Mouse (Mus musculus) embryonic facial prominence, embryonic 10.5 days (tissue): Measurements from ENCODE around the gene Btbd7. TPM values are rescaled to one million over a fixed set of nuclear protein-coding genes. Genes with fewer than 3 reads are reported as not detected.

Experiments used
- DNase-seq: peaks from one replicate; pipeline ENCODE4 v3.0.0-alpha.2; 2017; ENCODE audit warnings: low spot score
- H3K27ac ChIP-seq: fragments of 300-500 bp; sonication (generic); replicated peaks from 2 replicates; pipeline ENCODE4 v1.5.1; 2016; ENCODE audit warnings: mild to moderate bottlenecking
- H3K27me3 ChIP-seq: fragments of 300-500 bp; sonication (generic); replicated peaks from 2 replicates; pipeline ENCODE4 v1.6.1; 2016; ENCODE audit warnings: low read depth, mild to moderate bottlenecking; ENCODE audit not compliant: poor library complexity, severe bottlenecking
- H3K36me3 ChIP-seq: fragments of 300-500 bp; sonication (generic); replicated peaks from 2 replicates; pipeline ENCODE4 v1.6.1; 2016; ENCODE audit warnings: mild to moderate bottlenecking, moderate library complexity
- H3K4me1 ChIP-seq: fragments of 300-500 bp; sonication (generic); 2 replicates; pipeline ENCODE4 v1.6.1; 2016
- H3K4me3 ChIP-seq: fragments of 300-500 bp; sonication (generic); 2 replicates; pipeline ENCODE4 v1.5.1; 2016; ENCODE audit warnings: mild to moderate bottlenecking, moderate library complexity
- H3K9me3 ChIP-seq: fragments of 300-500 bp; sonication (generic); 2 replicates; pipeline ENCODE4 v1.6.1; 2016; ENCODE audit warnings: mild to moderate bottlenecking
- WGBS: fragments of 180-500 bp; shearing (Covaris S2); methylation state at CpG from one replicate; pipeline ENCODE4 v1.1.7; 2016; 5-methylcytosine and 5-hydroxymethylcytosine counted together
- polyA plus RNA-seq: library from polyadenylated mRNA; unstranded; fragments of >200 nt; fragmentation: Nextera tagmentation; extraction: Ambion mirVana; gene quantifications from 2 replicates; pipeline ENCODE4 v1.2.1, GENCODE M21; 2016

The Btbd7 gene
- polyA plus RNA-seq, 1 experiment from 2014 or later: 19.5 TPM

- Histone ChIP-seq H3K27me3 (no peaks in the 10 kb centered on the region), H3K36me3 (peaks cover 99% of the 10 kb centered on the region), H3K9me3 (no peaks in the 10 kb centered on the region; the same call in 1 of the 2 replicates), H3K4me3 (no peak overlapping the region), H3K27ac (no peak overlapping the region), H3K4me1 (no peaks in the 10 kb centered on the region)
- 93% methylated on average over 5 of the region's 5 CpGs for WGBS
- no peak for DNase-seq
These were observed 105.6 kb downstream of the Btbd7 start for GRCm38 (mm10) chr12:102772676-102773075.

GRCm38 (mm10) chr12:102771601-102772000, 106.7 kb downstream of the Btbd7 start:
- Histone ChIP-seq H3K4me1 (no peaks in the 10 kb centered on the region), H3K27ac (no peak overlapping the region), H3K4me3 (no peak overlapping the region), H3K9me3 (no peaks in the 10 kb centered on the region; the same call in 1 of the 2 replicates), H3K27me3 (no peaks in the 10 kb centered on the region), H3K36me3 (peaks cover 99% of the 10 kb centered on the region)
- 95% methylated on average over 8 of the region's 8 CpGs for WGBS
- DNase-seq: no peak

GRCm38 (mm10) chr12:102769000-102769399, 109.3 kb downstream of the Btbd7 start:
- H3K27me3 ChIP-seq: no peaks in the 10 kb centered on the region
- 92% methylated on average over 4 of the region's 4 CpGs for WGBS
- H3K4me3 ChIP-seq: no peak overlapping the region
- no peak overlapping the region for H3K27ac ChIP-seq
- DNase-seq: no peak
- H3K4me1 ChIP-seq: no peaks in the 10 kb centered on the region
- no peaks in the 10 kb centered on the region; the same call in 1 of the 2 replicates for H3K9me3 ChIP-seq
- peaks cover 96% of the 10 kb centered on the region for H3K36me3 ChIP-seq

GRCm38 (mm10) chr12:102763696-102764095, 114.6 kb downstream of the Btbd7 start:
- DNase-seq: no peak
- peaks cover 62% of the 10 kb centered on the region for H3K36me3 ChIP-seq

GRCm38 (mm10) chr12:102761668-102762067, 116.6 kb downstream of the Btbd7 start:
- Histone ChIP-seq H3K4me1 (peaks cover 21% of the 10 kb centered on the region), H3K27me3 (no peaks in the 10 kb centered on the region), H3K27ac (no peak overlapping the region), H3K36me3 (peaks cover 41% of the 10 kb centered on the region), H3K9me3 (no peaks in the 10 kb centered on the region), H3K4me3 (no peak overlapping the region)
- 91% methylated on average over 3 of the region's 3 CpGs for WGBS
- DNase-seq: no peak

More at GRCm38 (mm10) chr12:102763696-102764095, 114.6 kb downstream of the Btbd7 start:
- no peak overlapping the region for H3K4me3 ChIP-seq
- no peaks in the 10 kb centered on the region for H3K9me3 ChIP-seq
- H3K27me3 ChIP-seq: no peaks in the 10 kb centered on the region
- peaks cover 13% of the 10 kb centered on the region for H3K4me1 ChIP-seq
- no peak overlapping the region for H3K27ac ChIP-seq

GRCm38 (mm10) chr12:102758936-102759335, 119.3 kb downstream of the Btbd7 start:
- Histone ChIP-seq H3K27ac (peak overlapping the region; percentile 63; the same call in 1 of the 2 replicates), H3K4me1 (peaks cover 27% of the 10 kb centered on the region), H3K27me3 (no peaks in the 10 kb centered on the region), H3K9me3 (no peaks in the 10 kb centered on the region), H3K4me3 (peak overlapping the region; percentile 81), H3K36me3 (peaks cover 42% of the 10 kb centered on the region)
- no peak for DNase-seq
- WGBS: 5% methylated on average over 5 of the region's 5 CpGs

GRCm38 (mm10) chr12:102758403-102758756, 119.9 kb downstream of the Btbd7 start, which contains the start of gene Gm20604:
Gene Gm20604 (minus strand): TSS chr12:102758672.
- peak within 1 kb of the TSS; percentile 93 for H3K27ac ChIP-seq
- H3K9me3 ChIP-seq: no peaks in the 10 kb centered on the region
- peaks cover 27% of the 10 kb centered on the region for H3K4me1 ChIP-seq
- H3K27me3 ChIP-seq: no peaks in the 10 kb centered on the region
- no peak for DNase-seq
- peak within 1 kb of the TSS; percentile 81 for H3K4me3 ChIP-seq
- H3K36me3 ChIP-seq: peaks cover 42% of the 10 kb centered on the region
- 1% methylated on average over 10 of the region's 10 CpGs for WGBS

GRCm38 (mm10) chr12:102757689-102758402, 120.4 kb downstream of the Btbd7 start, which contains the start of the genes Gm28051, Gon7 and Ubr7:
Gene Gm28051 (minus strand): TSS chr12:102757765.
Gene Gon7 (minus strand): TSS chr12:102757803.
Gene Ubr7 (plus strand): TSS chr12:102757967.
- H3K9me3 ChIP-seq: no peaks in the 10 kb centered on the region
- H3K4me1 ChIP-seq: peaks cover 27% of the 10 kb centered on the region
- H3K4me3 ChIP-seq: peak within 1 kb of the TSS; percentile 81
- H3K27ac ChIP-seq: peak within 1 kb of the TSS; percentile 93
- peak; percentile 98 for DNase-seq
- no peaks in the 10 kb centered on the region for H3K27me3 ChIP-seq
- peaks cover 42% of the 10 kb centered on the region for H3K36me3 ChIP-seq
- under 1% methylated on average over 73 of the region's 73 CpGs for WGBS

GRCm38 (mm10) chr12:102757055-102757688, 121.1 kb downstream of the Btbd7 start:
- H3K9me3 ChIP-seq: no peaks in the 10 kb centered on the region
- WGBS: 2% methylated on average over 46 of the region's 46 CpGs
- peak overlapping the region; percentile 81 for H3K4me3 ChIP-seq
- H3K27me3 ChIP-seq: no peaks in the 10 kb centered on the region
- no peak for DNase-seq
- peak overlapping the region; percentile 93 for H3K27ac ChIP-seq
- H3K36me3 ChIP-seq: peaks cover 42% of the 10 kb centered on the region
- H3K4me1 ChIP-seq: peaks cover 27% of the 10 kb centered on the region

- Histone ChIP-seq H3K4me3 (peak overlapping the region; percentile 81), H3K9me3 (no peaks in the 10 kb centered on the region), H3K27ac (no peak overlapping the region), H3K36me3 (peaks cover 43% of the 10 kb centered on the region), H3K4me1 (peaks cover 27% of the 10 kb centered on the region), H3K27me3 (no peaks in the 10 kb centered on the region)
- WGBS: 88% methylated on average over 7 of the region's 7 CpGs
- peak; percentile 35 for DNase-seq
These were observed 122.0 kb downstream of the Btbd7 start for GRCm38 (mm10) chr12:102756304-102756703.

- no peaks in the 10 kb centered on the region for H3K9me3 ChIP-seq
- H3K27me3 ChIP-seq: no peaks in the 10 kb centered on the region
- H3K27ac ChIP-seq: no peak overlapping the region
- no peak overlapping the region for H3K4me3 ChIP-seq
- DNase-seq: no peak
- H3K36me3 ChIP-seq: peaks cover 47% of the 10 kb centered on the region
- WGBS: 90% methylated on average over 3 of the region's 3 CpGs
- peaks cover 13% of the 10 kb centered on the region for H3K4me1 ChIP-seq
These were observed 130.0 kb downstream of the Btbd7 start for GRCm38 (mm10) chr12:102748256-102748655.

- 69% methylated on average over 6 of the region's 6 CpGs for WGBS
- Histone ChIP-seq H3K27ac (no peak overlapping the region), H3K4me1 (peaks cover 25% of the 10 kb centered on the region), H3K4me3 (peak overlapping the region; percentile 94), H3K36me3 (peaks cover 48% of the 10 kb centered on the region), H3K9me3 (no peaks in the 10 kb centered on the region), H3K27me3 (no peaks in the 10 kb centered on the region)
- DNase-seq: no peak
These were observed 133.4 kb downstream of the Btbd7 start for GRCm38 (mm10) chr12:102744839-102745238.
